Mouse (Mus musculus) bone marrow, adult 2 months (tissue): Measurements from ENCODE around the gene Arhgef33. TPM values are rescaled to one million over a fixed set of nuclear protein-coding genes. Genes with fewer than 3 reads are reported as not detected.

Experiments used
- H3K27ac ChIP-seq: fragments of 200-500 bp; 2 replicates; pipeline ENCODE4 v1.5.1; 2012; ENCODE audit warnings: low read depth, mild to moderate bottlenecking, control low read depth, inconsistent platforms, low read length; ENCODE audit not compliant: control insufficient read depth, poor library complexity, insufficient read depth
- H3K4me1 ChIP-seq: fragments of 200-500 bp; 2 replicates; pipeline ENCODE4 v1.6.1; 2011; ENCODE audit warnings: low read length; ENCODE audit not compliant: control insufficient read depth, insufficient read depth
- H3K4me3 ChIP-seq: fragments of 200-500 bp; replicated peaks from 2 replicates; pipeline ENCODE3; 2011; ENCODE audit warnings: mild to moderate bottlenecking, low read depth, low read length, control low read depth; ENCODE audit not compliant: control insufficient read depth
- CTCF ChIP-seq: fragments of 200-500 bp; IDR thresholded peaks from 2 replicates; pipeline ENCODE4 v1.5.1; 2011; ENCODE audit warnings: low read length, control low read depth; ENCODE audit not compliant: control insufficient read depth, insufficient read depth
- POLR2A ChIP-seq: fragments of 200-500 bp; IDR thresholded peaks from 2 replicates; pipeline ENCODE4 v1.6.1; 2011; ENCODE audit warnings: low read depth, mild to moderate bottlenecking, control low read depth, low read length, borderline replicate concordance; ENCODE audit not compliant: control insufficient read depth
- WGBS: fragments of 180-500 bp; shearing (Covaris S2); methylation state at CpG from one replicate; pipeline ENCODE4 v1.1.7; 2018; 5-methylcytosine and 5-hydroxymethylcytosine counted together
- polyA plus RNA-seq: library from polyadenylated mRNA; stranded (reverse); fragments of >200 nt; gene quantifications from 2 replicates; pipeline ENCODE4 v1.2.4, GENCODE M21; 2011; ENCODE audit warnings: low replicate concordance; ENCODE audit not compliant: missing spikeins, insufficient read depth, insufficient read length

Gene Arhgef33
- polyA plus RNA-seq, 1 experiment: not detected

DNA sequence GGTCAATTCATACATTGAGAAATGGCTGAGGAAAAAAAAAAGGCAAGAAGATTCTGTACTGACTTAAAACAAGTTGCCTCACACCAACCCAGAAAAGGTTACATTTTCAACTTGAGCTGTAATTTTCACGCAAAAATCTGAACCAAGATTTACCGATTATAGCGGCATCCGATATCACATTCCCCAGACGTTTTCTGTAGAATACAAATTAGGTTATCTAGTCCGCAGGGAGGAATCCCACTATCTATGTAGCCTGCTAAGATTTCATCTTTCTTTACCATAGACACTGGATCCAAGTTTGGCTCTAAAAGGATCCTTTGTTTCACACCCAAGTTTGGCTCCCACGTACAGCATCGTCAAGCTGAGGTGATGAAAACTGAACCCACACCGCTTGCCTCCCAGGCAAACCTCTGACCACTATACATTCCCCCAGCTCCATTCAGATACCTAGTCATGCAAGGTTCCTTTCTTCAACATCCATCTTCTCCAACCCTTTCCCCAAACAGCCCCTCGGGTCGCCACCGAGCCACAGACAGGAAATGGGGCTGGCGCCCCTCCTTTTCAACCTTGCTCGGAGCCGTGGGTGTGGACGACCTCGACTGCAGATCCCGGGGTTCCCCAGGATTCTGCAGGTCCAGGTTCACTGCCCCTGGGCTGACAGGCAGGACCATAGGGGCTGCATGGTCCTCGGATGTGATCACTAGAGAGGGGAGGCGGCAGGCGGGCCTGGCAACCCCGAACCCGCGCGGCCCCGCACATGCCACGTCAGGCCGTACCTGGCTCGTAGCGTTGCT, 17.7 kb upstream of the Arhgef33 start:
- WGBS: 1% methylated on average over 30 of the region's 30 CpGs
- Histone ChIP-seq H3K27ac (peak overlapping the region; percentile 65), H3K4me1 (no peaks in the 10 kb centered on the region; the same call in 1 of the 2 replicates), H3K4me3 (peak overlapping the region; percentile 73)
- TF ChIP-seq POLR2A (no peak), CTCF (no peak)

DNA sequence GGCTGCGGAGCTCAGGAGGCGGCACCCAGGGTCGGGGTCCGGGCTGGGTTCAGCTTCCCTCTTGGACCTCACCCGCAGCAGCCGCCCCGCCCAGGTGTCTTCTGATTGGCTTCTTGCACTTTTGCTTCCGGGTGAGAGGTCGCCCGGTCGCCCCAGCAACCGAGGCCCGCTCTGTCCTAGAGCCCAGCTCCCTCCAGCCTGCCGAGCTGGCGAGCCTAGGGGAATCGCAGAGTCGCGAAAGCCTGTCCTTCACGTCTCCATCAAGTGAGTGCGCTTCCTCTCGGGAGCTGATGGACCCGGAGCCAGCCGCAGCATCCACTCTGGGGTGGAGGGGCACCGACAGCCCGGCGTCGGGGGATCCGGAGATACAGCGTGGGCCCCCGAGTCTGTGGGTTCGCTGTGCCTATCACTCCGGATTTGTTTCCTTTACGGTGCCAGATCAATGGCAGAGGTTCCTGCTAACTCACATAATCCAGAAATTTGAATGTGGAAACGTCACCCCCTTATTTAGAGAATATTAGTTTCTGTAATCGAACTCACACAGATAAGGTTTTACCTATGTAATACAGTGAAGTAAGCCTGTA, 17.0 kb upstream of the Arhgef33 start, which contains the start of the genes Morn2 and Dhx57:
TSS of gene Morn2 (plus strand) at position 130 of the 584 bp plus-strand sequence.
TSS of gene Dhx57 (minus strand) at position 403 of the 584 bp plus-strand sequence.
- under 1% methylated on average over 35 of the region's 35 CpGs for WGBS
- no peak for TF ChIP-seq CTCF
- no peak for TF ChIP-seq POLR2A
- Histone ChIP-seq H3K4me1 (no peaks in the 10 kb centered on the region; the same call in 1 of the 2 replicates), H3K4me3 (peak within 1 kb of the TSS; percentile 73), H3K27ac (peak within 1 kb of the TSS; percentile 65)

DNA sequence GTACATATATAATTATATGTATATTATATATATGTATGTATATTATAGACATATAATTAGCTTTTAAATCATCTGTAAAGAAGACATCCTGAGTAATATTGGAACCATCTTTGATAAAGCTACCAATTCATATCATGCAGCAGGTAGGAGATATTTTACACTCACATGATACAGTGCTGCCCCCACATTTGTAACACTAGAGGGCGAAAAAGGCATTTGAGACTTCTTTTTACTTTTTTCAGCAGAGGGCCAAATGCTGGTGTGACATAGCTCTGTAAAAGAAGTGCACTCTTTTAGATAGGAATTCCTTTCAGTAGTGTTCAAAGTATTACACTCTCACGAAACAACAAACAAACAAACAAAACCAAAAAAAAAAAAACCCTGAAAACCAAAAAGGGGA, 16.1 kb upstream of the Arhgef33 start:
- no peak overlapping the region for H3K4me3 ChIP-seq
- TF ChIP-seq CTCF (no peak), POLR2A (no peak)
- 17% methylated on average over 2 of the region's 2 CpGs for WGBS
- H3K4me1 ChIP-seq: no peaks in the 10 kb centered on the region; the same call in 1 of the 2 replicates
- no peak overlapping the region for H3K27ac ChIP-seq

DNA sequence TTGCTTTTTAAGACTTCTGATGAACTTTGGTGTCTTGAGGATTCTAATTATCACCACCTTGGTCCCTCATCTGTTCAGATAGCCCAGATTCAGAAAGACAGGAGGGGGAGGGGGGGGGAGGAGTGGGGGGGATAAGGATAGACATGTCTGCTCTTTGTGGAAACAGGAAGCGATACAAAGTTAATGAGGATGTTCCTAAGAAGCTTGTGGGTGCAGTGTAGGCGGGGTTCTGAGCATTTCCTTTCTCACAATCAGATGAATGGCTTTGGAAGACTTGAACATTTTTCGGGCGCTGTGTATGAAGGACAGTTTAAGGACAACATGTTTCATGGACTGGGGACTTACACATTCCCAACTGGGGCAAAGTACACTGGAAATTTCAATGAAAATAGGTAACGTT, 11.9 kb upstream of the Arhgef33 start:
- Histone ChIP-seq H3K4me3 (no peak overlapping the region), H3K27ac (no peak overlapping the region), H3K4me1 (no peaks in the 10 kb centered on the region)
- WGBS: 61% methylated on average over 5 of the region's 5 CpGs
- no peak for TF ChIP-seq POLR2A
- no peak for TF ChIP-seq CTCF

DNA sequence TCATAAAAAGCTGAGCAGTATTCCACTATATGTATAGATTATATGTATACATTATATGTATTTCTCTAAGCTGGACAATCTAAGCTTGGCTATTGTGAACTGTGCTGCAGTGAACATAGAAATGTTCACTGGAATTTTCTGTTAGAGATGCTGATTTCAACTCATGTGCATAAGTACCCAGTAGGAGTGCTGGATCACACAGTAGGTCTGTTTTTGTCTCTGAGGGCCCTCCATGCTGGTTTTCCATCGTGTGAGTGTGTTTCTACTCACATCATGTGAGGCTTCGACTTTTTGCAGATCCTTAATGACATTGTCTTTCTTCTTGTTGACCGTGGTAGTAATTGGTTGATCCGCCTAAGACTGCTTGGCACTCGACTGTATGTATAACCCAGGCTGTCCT, 8.4 kb upstream of the Arhgef33 start:
- WGBS: 78% methylated on average over 5 of the region's 5 CpGs
- Histone ChIP-seq H3K4me3 (no peak overlapping the region), H3K4me1 (no peaks in the 10 kb centered on the region), H3K27ac (no peak overlapping the region)
- no peak for TF ChIP-seq POLR2A
- no peak for TF ChIP-seq CTCF

DNA sequence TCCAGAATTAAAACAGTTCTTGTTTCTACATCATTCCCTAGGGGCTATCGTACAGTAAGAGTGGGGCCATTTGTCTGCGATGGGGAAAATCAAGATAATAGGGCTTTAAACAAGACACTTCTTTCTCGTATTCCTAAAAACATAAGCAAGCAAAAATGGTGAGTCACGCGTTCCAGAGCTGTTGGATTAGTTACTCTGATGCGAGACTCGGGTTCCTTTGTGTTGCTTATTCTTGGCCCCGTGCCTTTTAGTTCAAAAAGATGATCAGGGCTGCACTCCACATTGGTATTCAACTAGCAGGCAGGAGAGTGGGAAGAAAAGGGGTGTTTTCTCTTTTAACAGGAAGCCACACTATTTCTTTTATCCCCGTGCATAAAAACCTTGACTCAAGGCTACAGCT, 4.6 kb downstream of the Arhgef33 start:
- no peak overlapping the region for H3K4me3 ChIP-seq
- no peaks in the 10 kb centered on the region for H3K4me1 ChIP-seq
- 81% methylated on average over 9 of the region's 9 CpGs for WGBS
- H3K27ac ChIP-seq: no peak overlapping the region
- TF ChIP-seq CTCF (no peak), POLR2A (no peak)

DNA sequence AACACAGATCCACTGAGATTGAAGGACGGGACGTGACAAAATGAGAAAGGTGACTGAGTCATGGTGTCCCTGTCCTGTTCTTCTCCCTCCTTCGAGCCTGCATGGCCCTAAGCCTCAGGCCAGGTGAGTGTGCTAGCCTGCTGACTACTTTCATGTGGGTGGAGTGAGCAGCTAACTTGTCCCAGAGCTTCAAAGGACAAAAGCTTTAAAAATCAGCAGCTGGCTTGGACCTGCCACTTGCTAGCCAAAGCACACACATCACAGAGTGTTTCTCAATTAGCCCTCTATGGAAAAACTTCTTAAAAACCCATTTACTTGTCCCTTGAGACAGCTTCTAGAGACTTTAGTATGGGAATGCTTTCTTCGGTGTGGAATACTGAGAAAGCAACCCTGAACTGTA, 5.2 kb downstream of the Arhgef33 start:
- Histone ChIP-seq H3K4me1 (no peaks in the 10 kb centered on the region), H3K4me3 (no peak overlapping the region), H3K27ac (no peak overlapping the region)
- WGBS: 78% methylated on average over 4 of the region's 4 CpGs
- no peak for TF ChIP-seq CTCF
- TF ChIP-seq POLR2A: no peak

DNA sequence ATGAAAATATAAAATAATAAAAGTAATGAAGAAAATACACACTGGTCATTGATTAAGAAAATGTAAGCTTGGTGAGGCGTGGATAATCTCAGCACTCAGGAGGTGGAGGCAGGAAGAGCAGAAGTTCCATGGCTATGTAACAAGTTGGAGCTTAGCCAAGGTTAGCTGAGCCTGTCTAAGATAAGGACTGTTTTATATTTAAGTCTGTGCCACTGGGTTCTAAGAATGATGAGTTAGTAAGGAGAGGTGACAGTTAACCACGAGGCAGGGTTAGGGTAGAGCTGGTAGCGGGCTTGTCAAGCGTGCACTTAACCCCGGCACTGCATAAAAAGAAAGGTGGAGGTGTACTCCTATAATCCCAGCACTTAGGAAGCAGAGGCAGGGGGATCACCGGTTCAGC, 15.0 kb downstream of the Arhgef33 start:
- 50% methylated on average over 6 of the region's 6 CpGs for WGBS
- Histone ChIP-seq H3K4me1 (no peaks in the 10 kb centered on the region), H3K4me3 (no peak overlapping the region), H3K27ac (no peak overlapping the region)
- TF ChIP-seq CTCF (no peak), POLR2A (no peak)

DNA sequence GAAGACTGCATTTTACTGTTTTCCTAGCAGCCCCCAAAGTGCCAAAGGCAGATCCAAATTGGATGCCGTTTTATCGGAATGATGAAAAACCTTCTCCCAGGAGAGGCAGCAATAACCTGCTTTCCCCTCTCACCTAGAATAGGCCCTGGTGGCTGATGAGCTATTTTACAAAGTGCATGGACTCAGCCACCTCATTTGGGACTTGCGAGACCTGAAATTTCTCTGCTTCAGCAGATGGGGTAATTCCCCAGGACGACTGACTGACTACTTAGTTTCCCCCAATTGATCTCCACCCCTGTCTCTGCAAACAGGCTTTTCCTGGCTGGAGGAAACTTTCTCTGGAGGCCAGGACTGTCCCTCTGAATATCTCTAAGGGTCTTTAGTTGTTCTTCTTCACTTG, 15.8 kb downstream of the Arhgef33 start:
- H3K4me1 ChIP-seq: no peaks in the 10 kb centered on the region
- no peak overlapping the region for H3K4me3 ChIP-seq
- WGBS: 74% methylated on average over 4 of the region's 4 CpGs
- no peak overlapping the region for H3K27ac ChIP-seq
- TF ChIP-seq CTCF (no peak), POLR2A (no peak)
